ENCODE assay signal across 26 mouse cellular contexts in genomic region chr19:10901046-10901445, GRCm38 (mm10). TPM values are rescaled to one million over a fixed set of nuclear protein-coding genes. Genes with fewer than 3 reads are reported as not detected.
DNase-seq lines count a peak whose midpoint lies in the region; ATAC-seq lines count a peak whose summit lies in the region.
"Had no signal": no experiment of that assay in that cellular context is flagged by ENCODE, and none has a peak within 500 bp of the region (broad histone marks: within the 10 kb centered on the region; RNA-seq: fewer than 3 reads in every experiment).

No protein-coding gene starts in this region.

- peaks cover 9% of the 10 kb centered on the region for H3K4me1 ChIP-seq in midbrain, embryonic 11.5 days (ENCODE audit: control insufficient read depth, insufficient read depth, low read length)
- peaks cover 9% of the 10 kb centered on the region for H3K4me1 ChIP-seq in midbrain, embryonic 16.5 days (ENCODE audit: control insufficient read depth, insufficient read depth, low read length)

- H3K27me3 ChIP-seq in midbrain, embryonic 11.5 days (ENCODE audit: control insufficient read depth, insufficient read depth, low read length) = no peaks in the 10 kb centered on the region
- no peaks in the 10 kb centered on the region for H3K27me3 ChIP-seq in midbrain, embryonic 16.5 days (ENCODE audit: control insufficient read depth, insufficient read depth, low read depth, low read length)
- H3K27me3 ChIP-seq: CH12.LX; embryonic facial prominence, embryonic 12.5 days; forebrain, embryonic 13.5 days; forebrain, embryonic 15.5 days; Patski had no signal

- no peak overlapping the region for H3K9ac ChIP-seq in midbrain, embryonic 11.5 days (ENCODE audit: low read length)
- H3K9ac ChIP-seq in midbrain, embryonic 16.5 days (ENCODE audit: low read depth, low read length) = no peak overlapping the region
- H3K9ac ChIP-seq: embryonic facial prominence, embryonic 12.5 days; forebrain, embryonic 13.5 days; forebrain, embryonic 15.5 days; forebrain, postnatal 0 days had no signal

- no peak overlapping the region for H3K27ac ChIP-seq in midbrain, embryonic 11.5 days (ENCODE audit: low read depth, low read length)
- no peak overlapping the region for H3K27ac ChIP-seq in midbrain, embryonic 16.5 days (ENCODE audit: low read length)
- H3K27ac ChIP-seq: embryonic facial prominence, embryonic 10.5 days; embryonic facial prominence, embryonic 12.5 days; forebrain, embryonic 13.5 days; forebrain, embryonic 15.5 days had no signal

- 95% methylated on average over 5 of the region's 5 CpGs for WGBS in midbrain, embryonic 11.5 days
- 96% methylated on average over 5 of the region's 5 CpGs for WGBS in midbrain, embryonic 16.5 days

- ATAC-seq in midbrain, embryonic 11.5 days (ENCODE audit: low FRiP score) = no peak
- no peak for ATAC-seq in midbrain, embryonic 16.5 days
- ATAC-seq: activated CD4-positive, CD25-positive, alpha-beta regulatory T cell, adult 4 months; CD4-positive, CD25-positive, alpha-beta regulatory T cell, adult 4 months; forebrain, embryonic 13.5 days; forebrain, embryonic 15.5 days; forebrain, postnatal 0 days; Patski had no signal

- intact Hi-C loops in heart, postnatal 14 days (cut with DNase I) = no loop called here

- peaks cover 36% of the 10 kb centered on the region for H3K36me3 ChIP-seq in midbrain, embryonic 11.5 days (ENCODE audit: control insufficient read depth, insufficient read depth, low read length)
- peaks cover 67% of the 10 kb centered on the region for H3K36me3 ChIP-seq in midbrain, embryonic 16.5 days (ENCODE audit: control insufficient read depth, insufficient read depth, low read length)

- H3K9me3 ChIP-seq in midbrain, embryonic 11.5 days (ENCODE audit: control insufficient read depth, low read length) = no peaks in the 10 kb centered on the region
- H3K9me3 ChIP-seq in midbrain, embryonic 16.5 days (replicated peaks; ENCODE audit: control insufficient read depth, low read length, poor library complexity, severe bottlenecking) = no peaks in the 10 kb centered on the region
- H3K9me3 ChIP-seq: embryonic facial prominence, embryonic 10.5 days; embryonic facial prominence, embryonic 12.5 days; forebrain, embryonic 13.5 days; forebrain, embryonic 15.5 days; G1E had no signal

- peak; percentile 1 for DNase-seq in cerebellum, adult 11-12 months
- no peak for DNase-seq in cerebellum, postnatal 25 days
- DNase-seq in heart, adult 11 months = peak; percentile 78
- DNase-seq in heart, postnatal 14 days = no peak
- peak; percentile 66 for DNase-seq in midbrain, embryonic 11.5 days (ENCODE audit: low spot score, missing footprints)
- DNase-seq: adrenal gland, adult 8-10 months; adrenal gland, postnatal 14 days; adrenal gland, postnatal 36 days; B cell, adult 2 months; cerebellum, adult 18-20 months; cerebellum, adult 8-10 months; forebrain, postnatal 0 days had no signal

- H3K4me3 ChIP-seq in midbrain, embryonic 11.5 days (ENCODE audit: low read depth, low read length) = no peak overlapping the region
- H3K4me3 ChIP-seq in midbrain, embryonic 16.5 days (ENCODE audit: low read depth, low read length) = no peak overlapping the region
- H3K4me3 ChIP-seq: embryonic facial prominence, embryonic 10.5 days; embryonic facial prominence, embryonic 12.5 days; forebrain, embryonic 13.5 days; forebrain, embryonic 15.5 days had no signal

- no peak overlapping the region for H3K4me2 ChIP-seq in midbrain, embryonic 11.5 days
- H3K4me2 ChIP-seq in midbrain, embryonic 16.5 days (ENCODE audit: low read length) = no peak overlapping the region
- H3K4me2 ChIP-seq: embryonic facial prominence, embryonic 12.5 days; forebrain, embryonic 13.5 days; forebrain, embryonic 15.5 days had no signal

RNA-seq across cellular contexts. Expression of gene Prpf19, which starts 6.0 kb away (rescaled TPM):
- 100 to 1,000 TPM; 184 to 192 TPM for total RNA-seq in heart, postnatal 14 days (2021)
- polyA plus RNA-seq in midbrain, embryonic 11.5 days (2014; fragmentation: Nextera tagmentation; extraction: Ambion mirVana) = 52.7 and 58.4 TPM in 2 replicates
- 38.9 and 40.1 TPM in 2 replicates for polyA plus RNA-seq in midbrain, embryonic 16.5 days (2015; fragmentation: Nextera tagmentation; extraction: Ambion mirVana)

RNA-seq across cellular contexts. Expression of gene Tmem109, which starts 19.2 kb away (rescaled TPM):
- 10 to 100 TPM; 80.3 to 85.0 TPM for total RNA-seq in heart, postnatal 14 days (2021)
- 38.7 and 41.2 TPM in 2 replicates for polyA plus RNA-seq in midbrain, embryonic 11.5 days (2014; fragmentation: Nextera tagmentation; extraction: Ambion mirVana)
- polyA plus RNA-seq in midbrain, embryonic 16.5 days (2015; fragmentation: Nextera tagmentation; extraction: Ambion mirVana) = 47.0 TPM in 2 replicates

RNA-seq across cellular contexts. Expression of gene Zp1, which starts 19.4 kb away (rescaled TPM):
- not detected for total RNA-seq in heart, postnatal 14 days (2021)
- 0.22 TPM in 1 of 2 replicates, not detected in the other for polyA plus RNA-seq in midbrain, embryonic 11.5 days (2014; fragmentation: Nextera tagmentation; extraction: Ambion mirVana)
- polyA plus RNA-seq in midbrain, embryonic 16.5 days (2015; fragmentation: Nextera tagmentation; extraction: Ambion mirVana) = 0.58 and 0.89 TPM in 2 replicates
- total RNA-seq: adrenal gland, adult 18-20 months; adrenal gland, adult 8-10 months; adrenal gland, postnatal 14 days; adrenal gland, postnatal 36 days; G1E had no signal
- polyA plus RNA-seq: activated CD4-positive, CD25-positive, alpha-beta regulatory T cell, adult 4 months; CD4-positive, CD25-positive, alpha-beta regulatory T cell, adult 4 months; cortical plate, adult 2 months; embryonic facial prominence, embryonic 10.5 days; embryonic facial prominence, embryonic 14.5 days; forebrain, embryonic 11.5 days; forebrain, embryonic 13.5 days; G1E had no signal

RNA-seq across cellular contexts. Expression of gene Tmem132a, which starts 31.3 kb away (rescaled TPM):
- total RNA-seq in heart, postnatal 14 days (2021) = 10 to 100 TPM; 18.6 to 23.6 TPM
- polyA plus RNA-seq in midbrain, embryonic 11.5 days (2014; fragmentation: Nextera tagmentation; extraction: Ambion mirVana) = 51.3 and 58.3 TPM in 2 replicates
- 242 and 267 TPM in 2 replicates for polyA plus RNA-seq in midbrain, embryonic 16.5 days (2015; fragmentation: Nextera tagmentation; extraction: Ambion mirVana)

RNA-seq across cellular contexts. Expression of gene Ptgdr2, which starts 35.9 kb away (rescaled TPM):
- under 1 TPM in 1 of 2 experiments, not detected in 1; 0.14 TPM for total RNA-seq in heart, postnatal 14 days (2021)
- polyA plus RNA-seq in midbrain, embryonic 11.5 days (2014; fragmentation: Nextera tagmentation; extraction: Ambion mirVana) = 0.05 and 0.12 TPM in 2 replicates
- 0.09 and 0.14 TPM in 2 replicates for polyA plus RNA-seq in midbrain, embryonic 16.5 days (2015; fragmentation: Nextera tagmentation; extraction: Ambion mirVana)
- total RNA-seq: adrenal gland, adult 18-20 months; adrenal gland, postnatal 14 days; adrenal gland, postnatal 36 days; G1E had no signal
- polyA plus RNA-seq: activated CD4-positive, CD25-positive, alpha-beta regulatory T cell, adult 4 months; CD4-positive, CD25-positive, alpha-beta regulatory T cell, adult 4 months; embryonic facial prominence, embryonic 10.5 days; G1E had no signal

Comparison
In these comparisons a context has a peak if more than half of its experiments do, and no peak if none do; other contexts are left out.
1. DNase-seq: peak in cerebellum, adult 11-12 months (single experiment), heart, adult 11 months (single experiment) and midbrain, embryonic 11.5 days (single experiment); none in cerebellum, postnatal 25 days (0 of 2) and heart, postnatal 14 days (0 of 2).